Mouse (Mus musculus): ENCODE data around the gene Naaa.

Naaa gene

DNA sequence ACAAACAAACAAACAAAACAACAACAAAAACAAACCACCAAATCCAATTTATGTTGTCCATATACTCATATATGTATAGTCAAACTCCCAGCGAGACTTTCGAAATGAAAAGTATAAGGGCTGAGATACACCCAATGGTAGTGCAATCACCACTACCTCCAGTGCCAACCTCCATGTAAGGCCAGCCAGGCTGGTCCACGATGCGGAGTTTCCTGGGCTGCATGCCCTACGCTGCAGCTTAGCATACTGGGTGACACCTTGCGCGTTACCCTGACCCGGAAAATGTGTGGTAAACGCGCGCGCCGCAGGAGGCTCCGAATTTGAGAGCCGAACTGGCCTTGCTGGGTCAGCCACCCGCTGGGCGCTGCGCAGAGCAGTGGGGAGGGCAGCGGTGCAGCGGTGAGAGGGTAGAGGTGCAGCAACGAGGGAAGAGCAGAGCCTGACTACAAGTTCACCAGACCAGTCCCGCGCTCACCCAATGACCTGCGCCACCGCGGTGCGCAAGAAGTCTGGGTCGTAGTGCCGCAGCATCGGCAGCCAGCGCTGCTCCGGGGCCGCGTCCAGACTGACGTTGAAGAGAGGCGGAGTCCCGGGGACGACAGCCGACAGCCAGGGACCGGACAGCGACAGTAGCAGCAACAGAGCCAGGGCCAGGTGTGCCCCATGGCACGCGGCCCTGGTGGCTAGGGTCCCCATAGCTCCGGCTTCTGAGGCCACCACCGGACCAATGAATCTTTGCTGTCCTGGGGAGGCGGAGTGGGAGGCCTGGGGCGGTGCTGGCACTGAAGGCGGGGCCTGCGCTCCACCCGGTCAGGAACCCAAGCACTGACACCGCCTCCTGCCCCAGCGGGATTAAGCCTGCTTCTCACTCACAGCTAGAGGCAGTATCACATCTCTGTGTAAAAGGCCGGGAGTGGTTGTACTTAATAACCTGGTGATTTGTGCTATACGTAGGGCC is at the start of gene Naaa:
Gene Naaa (minus strand): TSS at position 734 of the 958 bp plus-strand sequence.
- DNase-seq (ENCODE audit: low spot score): peak; percentile 73

DNA sequence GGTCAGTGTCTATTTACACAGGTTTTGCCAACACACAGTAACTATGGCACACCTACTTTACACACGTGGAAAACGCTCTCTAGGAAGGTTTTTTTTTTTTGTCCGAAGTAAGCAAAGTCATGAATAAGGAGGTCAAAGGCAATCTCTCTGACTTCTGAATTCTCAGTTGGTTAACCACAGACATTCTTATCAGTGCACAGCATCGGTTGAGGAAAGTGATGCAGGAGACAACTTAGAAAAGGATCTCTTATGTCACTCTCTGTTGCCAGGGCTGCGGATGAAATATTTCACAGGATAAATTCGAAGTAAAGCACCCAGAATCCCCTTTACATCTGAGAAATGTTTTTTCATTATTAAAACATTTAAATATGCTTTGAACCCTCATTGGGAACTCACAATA is 49.4 kb upstream of the Naaa start:
- DNase-seq (ENCODE audit: low spot score): no peak

DNA sequence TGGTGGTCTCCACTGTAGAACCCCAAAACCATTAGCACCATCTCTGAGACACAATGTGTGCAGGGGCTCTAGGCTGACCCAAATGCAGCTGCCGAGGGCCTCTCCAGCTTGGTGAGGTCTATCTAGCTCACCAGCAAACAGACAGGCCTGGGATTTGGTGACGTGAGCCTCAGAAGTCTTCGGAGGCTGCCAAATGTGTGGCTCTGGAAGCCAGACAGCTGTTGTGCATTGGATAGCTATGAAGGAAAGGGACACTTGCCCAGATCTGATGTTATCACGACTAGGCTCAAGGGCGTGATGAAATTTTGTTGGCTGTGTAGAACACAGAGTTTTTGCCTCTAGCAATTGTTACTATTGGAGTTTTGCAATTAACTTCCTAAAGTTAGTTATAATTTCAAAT is 45.3 kb upstream of the Naaa start:
- no peak for DNase-seq (ENCODE audit: low spot score)

DNA sequence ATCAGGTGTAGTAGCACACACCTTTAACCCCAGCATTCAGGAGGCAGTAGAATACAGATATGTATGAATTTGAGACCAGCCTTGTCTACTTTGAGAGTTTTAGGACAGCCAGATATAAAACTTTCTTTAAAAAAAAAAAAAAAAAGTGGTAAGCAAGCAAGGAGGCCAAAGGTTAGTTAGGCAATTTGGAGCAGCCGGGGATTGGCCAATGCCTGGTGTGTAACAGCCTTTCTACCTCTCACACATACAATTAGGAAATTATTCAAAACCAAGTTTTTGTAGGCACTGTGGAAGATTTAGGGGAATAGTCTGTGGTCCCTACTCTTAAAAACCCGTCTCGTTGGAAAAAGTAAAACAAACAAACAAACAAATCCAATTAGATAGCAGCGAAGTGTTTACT is 44.6 kb upstream of the Naaa start:
- no peak for DNase-seq (ENCODE audit: low spot score)

DNA sequence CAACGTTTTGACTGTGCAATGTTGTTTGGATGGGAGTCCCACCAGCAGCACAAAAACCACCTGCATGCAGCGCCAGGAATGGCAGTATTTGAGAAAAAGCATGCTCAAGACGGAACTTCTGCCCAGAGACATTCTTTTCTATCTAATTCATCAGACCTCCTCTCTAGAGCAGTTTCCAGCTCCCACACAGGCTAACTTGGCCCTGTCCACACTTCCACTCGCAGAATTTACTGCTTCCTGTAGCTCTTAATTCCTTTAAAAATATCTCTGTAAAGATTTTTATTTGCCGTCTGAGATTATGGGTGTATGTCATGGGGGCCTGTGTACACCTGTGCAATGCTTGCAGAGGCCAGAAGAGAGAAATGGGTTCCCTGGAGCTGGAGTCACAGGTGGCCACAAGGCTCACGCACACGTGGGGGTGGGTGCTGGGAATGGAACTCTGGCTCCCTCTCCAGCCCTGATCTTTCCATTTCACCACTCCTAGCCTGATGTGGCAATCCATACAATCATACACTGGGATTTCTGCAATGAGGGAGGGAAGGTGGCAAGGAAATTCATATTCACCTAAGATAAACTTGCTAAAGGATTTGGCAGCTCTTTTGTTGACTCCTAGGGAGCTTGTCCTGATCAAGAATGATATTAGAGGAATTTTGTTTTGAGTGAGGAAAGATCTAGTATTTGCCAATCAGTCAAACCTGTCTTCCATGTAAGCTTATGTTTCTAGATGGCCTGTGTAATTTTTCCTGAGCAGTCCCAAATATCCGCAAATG is 43.8 kb upstream of the Naaa start:
- no peak for DNase-seq (ENCODE audit: low spot score)

DNA sequence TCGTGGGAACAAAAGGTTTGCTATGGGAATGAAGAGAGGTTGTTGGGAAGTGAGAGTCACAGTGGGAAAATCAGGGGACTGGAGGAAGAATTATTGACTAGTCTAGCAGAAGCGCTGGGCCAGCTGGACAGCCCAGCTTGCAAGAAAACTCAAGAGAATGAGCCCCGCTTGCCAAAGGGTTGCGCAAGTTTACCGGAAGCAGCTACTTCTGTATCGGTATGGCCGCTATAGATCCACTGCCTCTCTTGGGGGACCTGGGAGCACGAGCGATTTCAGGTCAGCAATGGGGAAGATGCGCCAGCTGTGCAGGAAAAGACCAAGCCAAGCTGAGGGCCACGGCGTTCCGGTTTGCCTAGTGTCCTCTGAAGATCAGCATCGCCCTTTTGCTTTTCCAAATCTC is 40.6 kb upstream of the Naaa start:
- DNase-seq (ENCODE audit: low spot score): no peak

GRCm38 (mm10) chr5:92318119-92318518 is 40.1 kb upstream of the Naaa start:
- no peak for DNase-seq (ENCODE audit: low spot score)

GRCm38 (mm10) chr5:92313776-92314175 is 35.8 kb upstream of the Naaa start:
- no peak for DNase-seq (ENCODE audit: low spot score)

- no peak for DNase-seq (ENCODE audit: low spot score)
Observed at GRCm38 (mm10) chr5:92312046-92312715, 34.2 kb upstream of the Naaa start.

DNA sequence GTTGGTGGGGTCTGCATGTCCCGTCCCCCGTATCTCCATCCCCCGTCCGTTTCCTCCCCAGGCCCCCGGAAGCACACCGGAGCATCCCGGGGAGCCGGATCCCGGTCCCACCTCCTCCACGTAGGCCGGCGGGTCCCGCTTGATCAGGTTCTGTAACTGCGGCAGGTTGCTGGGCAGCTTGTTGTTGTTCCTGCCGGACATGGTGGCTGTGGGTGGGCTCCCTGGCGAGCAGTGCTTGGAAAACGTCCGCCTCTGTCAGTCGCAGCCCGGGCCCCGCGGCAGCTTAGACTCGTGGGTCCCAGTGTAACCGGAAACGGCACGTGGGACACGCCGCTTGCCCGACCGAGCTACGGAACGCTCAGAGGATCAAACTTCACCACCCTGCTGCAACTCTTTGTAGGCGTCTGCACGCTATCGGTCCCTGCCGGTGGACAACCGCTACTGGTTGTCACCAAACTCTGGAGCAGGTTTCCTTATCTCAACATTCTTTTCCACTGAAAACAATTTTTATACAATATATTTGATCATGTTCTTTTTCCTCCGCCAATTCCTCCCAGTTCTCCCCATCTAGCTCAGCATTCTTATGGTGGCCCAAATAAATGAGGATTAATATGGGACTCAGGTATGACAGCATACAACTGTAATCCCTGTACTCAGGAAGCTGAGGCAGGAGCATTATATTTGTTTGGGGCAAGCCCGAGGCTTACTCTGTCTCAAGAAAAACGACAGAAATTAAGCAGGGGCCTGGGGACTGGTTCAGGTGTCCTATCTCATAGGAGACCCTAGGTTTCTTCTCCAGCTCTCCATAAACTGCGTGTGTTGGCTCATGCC is 31.9 kb upstream of the Naaa start, which contains the start of gene Sdad1:
Gene Sdad1 (minus strand): TSS at position 799 of the 831 bp plus-strand sequence.
- DNase-seq (ENCODE audit: low spot score): peak; percentile 69

DNA sequence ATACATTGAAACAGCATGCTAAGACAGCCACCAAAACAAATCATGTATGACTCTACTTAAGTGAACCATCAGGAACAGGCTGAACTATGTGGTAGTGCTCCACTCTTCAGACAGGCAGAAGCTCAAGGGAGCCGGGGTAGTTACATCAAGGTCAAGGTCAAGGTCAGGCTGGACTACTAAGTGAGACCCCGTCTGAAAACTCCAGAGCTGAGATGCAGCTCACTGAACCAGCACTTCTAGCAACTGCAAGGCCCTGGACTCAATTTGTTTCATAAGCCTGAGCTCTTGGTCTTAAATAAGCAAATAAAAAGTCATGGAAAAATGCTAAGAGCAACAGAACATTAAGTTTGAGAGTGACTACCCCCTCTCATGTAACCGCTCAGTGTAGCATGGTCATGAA is 26.3 kb upstream of the Naaa start:
- no peak for DNase-seq (ENCODE audit: low spot score)

- DNase-seq (ENCODE audit: low spot score): no peak
Observed at GRCm38 (mm10) chr5:92302149-92302840, 24.3 kb upstream of the Naaa start.

DNA sequence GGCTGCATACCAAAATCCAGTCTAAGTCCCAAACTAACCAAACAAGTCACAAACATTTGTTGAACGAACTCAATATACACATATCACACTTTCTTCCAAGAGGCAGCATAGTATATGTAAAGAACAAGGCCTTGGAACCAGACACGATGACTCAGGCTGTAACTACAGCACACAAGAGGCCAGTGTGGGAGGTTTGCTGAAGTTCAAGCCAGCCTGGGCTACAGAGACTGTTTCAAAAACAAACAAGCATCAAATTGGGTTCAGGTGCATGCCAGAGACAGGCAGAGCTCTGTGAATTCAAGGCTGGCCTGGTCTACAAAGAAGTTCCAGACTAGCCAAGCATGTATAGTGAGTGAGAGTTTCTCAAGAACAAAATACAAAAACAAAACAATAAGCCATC is 16.6 kb upstream of the Naaa start:
- DNase-seq (ENCODE audit: low spot score): no peak

DNA sequence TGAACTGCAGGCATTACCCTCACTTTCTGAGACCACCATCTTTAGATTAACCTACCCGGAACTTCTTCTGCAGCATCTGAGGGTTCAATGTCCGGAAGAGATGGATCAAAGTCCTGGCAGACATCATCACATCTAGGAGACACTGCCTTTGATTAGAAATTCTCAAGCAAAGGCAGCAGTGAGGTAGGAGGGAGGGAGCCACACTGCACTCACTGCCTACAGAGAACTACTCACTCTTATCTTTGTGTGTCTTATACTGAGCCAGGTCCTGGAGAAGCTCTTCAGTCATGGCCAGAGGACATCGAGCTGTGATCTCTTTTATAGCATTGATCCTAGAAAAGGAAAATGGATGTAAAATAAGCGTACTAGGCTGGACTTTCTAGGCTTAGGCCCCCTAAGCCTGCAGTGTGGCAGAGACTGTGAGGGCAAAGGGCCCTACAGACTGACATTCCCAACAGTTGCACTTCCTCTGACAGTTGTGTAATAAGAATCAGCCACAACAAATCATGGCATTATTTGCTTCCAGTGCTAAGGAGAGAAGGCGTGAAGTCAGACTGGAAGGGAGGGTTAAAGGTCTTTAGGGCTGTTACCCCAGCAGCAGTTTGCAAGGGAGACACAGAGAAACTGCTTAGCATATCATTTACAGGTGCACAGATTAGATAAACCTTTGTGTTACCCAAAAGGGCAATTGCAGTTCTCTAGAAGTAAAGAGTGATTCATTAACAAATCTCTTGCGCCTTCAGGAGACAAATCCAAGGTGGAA is 13.9 kb upstream of the Naaa start:
- DNase-seq (ENCODE audit: low spot score): no peak

GRCm38 (mm10) chr5:92287840-92288239 is 9.9 kb upstream of the Naaa start:
- no peak for DNase-seq (ENCODE audit: low spot score)

- no peak for DNase-seq (ENCODE audit: low spot score)
Observed at GRCm38 (mm10) chr5:92283107-92283506, 5.1 kb upstream of the Naaa start.

DNA sequence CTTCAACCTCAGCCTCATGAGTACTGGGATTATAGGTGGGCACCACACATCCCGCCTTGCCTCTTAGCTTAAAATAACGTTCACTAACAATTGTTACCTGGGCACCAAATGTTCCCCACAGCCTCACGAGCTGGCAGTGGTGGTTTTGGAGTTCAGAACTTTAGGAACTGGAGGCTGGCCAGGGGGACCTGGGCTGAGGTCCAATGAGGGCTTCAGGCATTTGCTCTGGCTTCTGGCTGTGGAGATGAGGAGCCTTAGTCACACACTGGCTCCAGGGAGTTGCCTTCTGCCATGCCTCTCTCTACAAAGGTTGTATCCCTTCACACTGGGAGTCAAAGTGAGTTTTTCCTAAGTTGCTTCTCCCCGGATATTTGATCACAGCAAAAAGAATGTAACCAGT is 4.6 kb upstream of the Naaa start:
- DNase-seq (ENCODE audit: low spot score): no peak

GRCm38 (mm10) chr5:92278942-92279537 is 1.1 kb upstream of the Naaa start:
- peak; percentile 11 for DNase-seq (ENCODE audit: low spot score)

DNA sequence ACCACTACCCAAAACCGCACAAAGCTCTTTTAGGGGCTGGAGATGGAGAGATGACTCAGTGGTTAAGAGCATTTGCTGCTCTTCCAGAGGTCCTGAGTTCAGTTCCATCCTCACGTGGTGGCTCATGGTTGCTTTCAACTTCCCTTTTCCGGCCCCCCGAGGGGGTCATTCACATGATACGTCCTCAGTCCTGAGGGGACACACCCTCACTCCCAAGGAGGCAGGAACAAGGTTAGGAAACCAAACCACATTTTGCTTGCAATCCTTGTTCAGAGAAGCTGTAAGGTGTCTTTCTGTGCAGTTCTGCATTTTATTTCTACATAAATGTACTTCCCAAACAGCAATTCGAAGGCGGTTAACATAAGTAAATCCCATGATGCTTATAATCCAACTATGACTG is 7.5 kb downstream of the Naaa start:
- DNase-seq (ENCODE audit: low spot score): no peak
